Mouse (Mus musculus) cerebellum, adult 2 months (tissue): Measurements from ENCODE around the gene Bach2.

Source experiments
- CTCF ChIP-seq: fragments of 200-500 bp; IDR thresholded peaks from 2 replicates; pipeline ENCODE4 v1.5.1; 2011; ENCODE audit warnings: low read depth, mild to moderate bottlenecking, control low read depth, low read length, moderate library complexity, borderline replicate concordance; ENCODE audit not compliant: insufficient read depth
- POLR2A ChIP-seq: fragments of 200-500 bp; IDR thresholded peaks from 2 replicates; pipeline ENCODE4 v1.6.1; 2011; ENCODE audit warnings: low read length, control low read depth, borderline replicate concordance; ENCODE audit not compliant: insufficient read depth

DNA sequence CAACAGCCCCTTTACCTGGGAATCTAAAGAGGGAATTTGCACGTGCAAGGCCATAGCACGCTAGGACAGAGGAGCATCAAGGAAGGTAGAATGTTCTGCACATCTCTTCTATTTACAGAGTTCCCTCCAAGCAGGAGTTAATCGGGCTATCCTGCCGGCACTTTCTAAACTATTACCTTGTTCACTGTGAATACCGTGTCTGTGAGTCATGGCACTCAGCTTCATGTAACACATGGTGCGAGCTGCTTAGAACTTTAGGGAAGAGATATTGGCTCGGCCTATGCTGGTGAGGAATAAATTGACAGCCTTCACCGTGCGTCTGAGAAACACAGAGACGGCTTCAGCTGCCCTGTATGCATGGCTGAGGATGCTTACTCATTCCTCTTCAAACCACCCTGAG, 99.8 kb downstream of the Bach2 start:
- TF ChIP-seq POLR2A (no peak), CTCF (no peak)
